Mouse (Mus musculus) cerebellum, adult (tissue): Measurements from ENCODE around the gene Vmn2r39.
"Not testable (repeated sequence)": the region's sequence is repeated elsewhere in the genome, so short reads cannot be mapped to it uniquely, and the experiment has no call there.

Experiments used
- ATAC-seq: cut with Nextera tagmentation; 2 replicates; pipeline ENCODE4 v1.9.2; 2017; ENCODE audit warnings: mild to moderate bottlenecking, moderate library complexity, mixed read lengths; ENCODE audit not compliant: insufficient number of reproducible peaks, low FRiP score, low TSS enrichment

Vmn2r39 gene

GRCm38 (mm10) chr7:9030698-9031097 lies at the start of gene Vmn2r39:
TSS of gene Vmn2r39 (minus strand) at chr7:9030798.
- not testable (repeated sequence) for ATAC-seq

DNA sequence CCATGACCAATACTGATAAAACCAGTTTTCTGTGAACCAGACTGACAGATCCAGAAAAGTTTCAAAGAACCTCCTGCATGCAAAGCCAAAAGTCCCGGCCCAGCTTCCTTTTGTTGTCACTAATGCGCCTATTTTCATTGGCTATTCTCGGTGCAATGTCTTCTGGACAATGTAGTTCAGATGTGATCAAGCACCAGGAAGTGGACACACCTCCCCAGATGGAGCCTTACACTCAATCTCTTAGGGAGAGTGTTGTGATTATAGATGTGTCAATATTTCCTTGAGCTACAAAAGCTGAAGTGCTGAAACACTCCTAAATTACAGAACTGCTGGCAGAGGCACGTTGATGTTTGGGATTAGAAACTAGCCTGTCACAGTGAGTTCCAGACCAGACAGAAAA lies 34.8 kb upstream of the Vmn2r39 start:
- not testable (repeated sequence) for ATAC-seq
